Mouse (Mus musculus) hindbrain, embryonic 10.5 days (tissue): ENCODE measurements around the gene Pard3b. TPM values are rescaled to one million over a fixed set of nuclear protein-coding genes. Genes with fewer than 3 reads are reported as not detected.

Source experiments
- DNase-seq: peaks from one replicate; pipeline ENCODE4 v3.0.0-alpha.2; 2017; ENCODE audit warnings: low spot score
- H3K27ac ChIP-seq: fragments of 300-500 bp; sonication (generic); 2 replicates; pipeline ENCODE4 v1.5.1; 2016; ENCODE audit warnings: mild to moderate bottlenecking, moderate library complexity
- H3K27me3 ChIP-seq: fragments of 300-500 bp; sonication (generic); 2 replicates; pipeline ENCODE4 v1.6.1; 2016; ENCODE audit warnings: mild to moderate bottlenecking; ENCODE audit not compliant: poor library complexity, insufficient read depth, severe bottlenecking
- H3K36me3 ChIP-seq: fragments of 300-500 bp; sonication (generic); 2 replicates; pipeline ENCODE4 v1.6.1; 2016; ENCODE audit warnings: mild to moderate bottlenecking, moderate library complexity
- H3K4me1 ChIP-seq: fragments of 300-500 bp; sonication (generic); replicated peaks from 2 replicates; pipeline ENCODE4 v1.6.1; 2016; ENCODE audit warnings: mild to moderate bottlenecking
- H3K4me3 ChIP-seq: fragments of 300-500 bp; sonication (generic); 2 replicates; pipeline ENCODE4 v1.5.1; 2016; ENCODE audit warnings: mild to moderate bottlenecking, moderate library complexity
- H3K9me3 ChIP-seq: fragments of 300-500 bp; sonication (generic); 2 replicates; pipeline ENCODE4 v1.6.1; 2016; ENCODE audit warnings: mild to moderate bottlenecking, moderate library complexity
- WGBS: fragments of 180-500 bp; shearing (Covaris S2); methylation state at CpG from one replicate; pipeline ENCODE4 v1.1.7; 2016; 5-methylcytosine and 5-hydroxymethylcytosine counted together
- polyA plus RNA-seq: library from polyadenylated mRNA; unstranded; fragments of >200 nt; fragmentation: Nextera tagmentation; extraction: Ambion mirVana; gene quantifications from 2 replicates; pipeline ENCODE4 v1.2.1, GENCODE M21; 2016

Gene Pard3b
- polyA plus RNA-seq, 1 experiment from 2014 or later = 12.7 TPM

- H3K9me3 ChIP-seq = no peaks in the 10 kb centered on the region
- DNase-seq = peak; percentile 18
- H3K4me1 ChIP-seq = peaks cover 45% of the 10 kb centered on the region
- no peak overlapping the region for H3K4me3 ChIP-seq
- H3K27ac ChIP-seq = no peak overlapping the region
- 33% methylated on average over 1 of the region's 1 CpGs for whole genome bisulfite sequencing
- peaks cover 38% of the 10 kb centered on the region for H3K27me3 ChIP-seq
- no peaks in the 10 kb centered on the region for H3K36me3 ChIP-seq
Observed at GRCm38 (mm10) chr1:61685921-61686320, 47.3 kb downstream of the Pard3b start.

- no peaks in the 10 kb centered on the region for H3K36me3 ChIP-seq
- H3K27ac ChIP-seq = no peak overlapping the region
- no peaks in the 10 kb centered on the region for H3K9me3 ChIP-seq
- no peak overlapping the region for H3K4me3 ChIP-seq
- WGBS = 64% methylated on average over 3 of the region's 3 CpGs
- H3K4me1 ChIP-seq = peaks cover 42% of the 10 kb centered on the region
- DNase-seq = no peak
- H3K27me3 ChIP-seq = peaks cover 34% of the 10 kb centered on the region
Observed at GRCm38 (mm10) chr1:61688301-61688700, 49.7 kb downstream of the Pard3b start.

GRCm38 (mm10) chr1:61698462-61699218 is 60.0 kb downstream of the Pard3b start:
- DNase-seq = no peak
- 88% methylated on average over 10 of the region's 10 CpGs for WGBS
- Histone ChIP-seq H3K27ac (no peak overlapping the region), H3K4me3 (no peak overlapping the region), H3K36me3 (no peaks in the 10 kb centered on the region), H3K27me3 (no peaks in the 10 kb centered on the region), H3K9me3 (no peaks in the 10 kb centered on the region), H3K4me1 (no peaks in the 10 kb centered on the region; the same call in 1 of the 2 replicates)

- no peak overlapping the region for H3K4me3 ChIP-seq
- no peaks in the 10 kb centered on the region for H3K27me3 ChIP-seq
- H3K27ac ChIP-seq = no peak overlapping the region
- DNase-seq = no peak
- H3K4me1 ChIP-seq = no peaks in the 10 kb centered on the region
- H3K36me3 ChIP-seq = no peaks in the 10 kb centered on the region
- WGBS = 89% methylated on average over 1 of the region's 1 CpGs
- H3K9me3 ChIP-seq = no peaks in the 10 kb centered on the region
Observed at GRCm38 (mm10) chr1:61709812-61710211, 71.2 kb downstream of the Pard3b start.

- H3K27ac ChIP-seq = no peak overlapping the region
- H3K36me3 ChIP-seq = no peaks in the 10 kb centered on the region
- peaks cover 9% of the 10 kb centered on the region; the same call in 1 of the 2 replicates for H3K4me1 ChIP-seq
- no peak for DNase-seq
- H3K4me3 ChIP-seq = no peak overlapping the region
- no peaks in the 10 kb centered on the region for H3K27me3 ChIP-seq
- no peaks in the 10 kb centered on the region for H3K9me3 ChIP-seq
Observed at GRCm38 (mm10) chr1:61711523-61711922, 72.9 kb downstream of the Pard3b start.

- Histone ChIP-seq H3K36me3 (no peaks in the 10 kb centered on the region), H3K4me1 (no peaks in the 10 kb centered on the region), H3K27me3 (no peaks in the 10 kb centered on the region), H3K9me3 (no peaks in the 10 kb centered on the region), H3K27ac (no peak overlapping the region), H3K4me3 (no peak overlapping the region)
- 90% methylated on average over 4 of the region's 4 CpGs for WGBS
- no peak for DNase-seq
Observed at GRCm38 (mm10) chr1:61729654-61730053, 91.0 kb downstream of the Pard3b start.

GRCm38 (mm10) chr1:61736550-61736949 is 97.9 kb downstream of the Pard3b start:
- Histone ChIP-seq H3K9me3 (no peaks in the 10 kb centered on the region), H3K4me1 (no peaks in the 10 kb centered on the region), H3K4me3 (no peak overlapping the region), H3K36me3 (no peaks in the 10 kb centered on the region), H3K27me3 (no peaks in the 10 kb centered on the region), H3K27ac (no peak overlapping the region)
- DNase-seq = no peak
- 89% methylated on average over 1 of the region's 1 CpGs for WGBS

GRCm38 (mm10) chr1:61742831-61743230 is 104.2 kb downstream of the Pard3b start:
- no peak overlapping the region for H3K27ac ChIP-seq
- H3K27me3 ChIP-seq = no peaks in the 10 kb centered on the region
- DNase-seq = no peak
- no peak overlapping the region for H3K4me3 ChIP-seq
- no peaks in the 10 kb centered on the region for H3K9me3 ChIP-seq
- no peaks in the 10 kb centered on the region for H3K36me3 ChIP-seq
- no peaks in the 10 kb centered on the region for H3K4me1 ChIP-seq

GRCm38 (mm10) chr1:61747481-61747880 is 108.9 kb downstream of the Pard3b start:
- H3K4me3 ChIP-seq = no peak overlapping the region
- no peaks in the 10 kb centered on the region for H3K36me3 ChIP-seq
- no peak for DNase-seq
- H3K4me1 ChIP-seq = no peaks in the 10 kb centered on the region
- H3K27ac ChIP-seq = no peak overlapping the region
- H3K27me3 ChIP-seq = no peaks in the 10 kb centered on the region
- H3K9me3 ChIP-seq = no peaks in the 10 kb centered on the region

- 91% methylated on average over 1 of the region's 1 CpGs for WGBS
- H3K4me1 ChIP-seq = no peaks in the 10 kb centered on the region
- no peak overlapping the region for H3K4me3 ChIP-seq
Observed at GRCm38 (mm10) chr1:61751008-61751407, 112.4 kb downstream of the Pard3b start.

GRCm38 (mm10) chr1:61756771-61757170 is 118.1 kb downstream of the Pard3b start:
- Histone ChIP-seq H3K27ac (no peak overlapping the region), H3K36me3 (no peaks in the 10 kb centered on the region), H3K27me3 (no peaks in the 10 kb centered on the region), H3K4me1 (no peaks in the 10 kb centered on the region), H3K4me3 (no peak overlapping the region), H3K9me3 (no peaks in the 10 kb centered on the region)
- WGBS = 90% methylated on average over 1 of the region's 1 CpGs
- no peak for DNase-seq

More at GRCm38 (mm10) chr1:61751008-61751407, 112.4 kb downstream of the Pard3b start:
- Histone ChIP-seq H3K27me3 (no peaks in the 10 kb centered on the region), H3K9me3 (no peaks in the 10 kb centered on the region), H3K36me3 (no peaks in the 10 kb centered on the region), H3K27ac (no peak overlapping the region)
- DNase-seq = no peak

GRCm38 (mm10) chr1:61771213-61771612 is 132.6 kb downstream of the Pard3b start:
- Histone ChIP-seq H3K4me1 (no peaks in the 10 kb centered on the region), H3K27ac (no peak overlapping the region), H3K36me3 (no peaks in the 10 kb centered on the region), H3K4me3 (no peak overlapping the region), H3K27me3 (no peaks in the 10 kb centered on the region), H3K9me3 (no peaks in the 10 kb centered on the region)
- DNase-seq = peak; percentile 72

- Histone ChIP-seq H3K4me1 (no peaks in the 10 kb centered on the region), H3K27me3 (no peaks in the 10 kb centered on the region), H3K27ac (no peak overlapping the region), H3K4me3 (no peak overlapping the region), H3K9me3 (no peaks in the 10 kb centered on the region), H3K36me3 (no peaks in the 10 kb centered on the region)
- no peak for DNase-seq
Observed at GRCm38 (mm10) chr1:61778731-61779130, 140.1 kb downstream of the Pard3b start.

- Histone ChIP-seq H3K9me3 (no peaks in the 10 kb centered on the region), H3K36me3 (no peaks in the 10 kb centered on the region), H3K4me1 (no peaks in the 10 kb centered on the region), H3K27me3 (no peaks in the 10 kb centered on the region), H3K27ac (no peak overlapping the region), H3K4me3 (no peak overlapping the region)
- WGBS = 91% methylated on average over 5 of the region's 5 CpGs
- no peak for DNase-seq
Observed at GRCm38 (mm10) chr1:61779906-61780305, 141.3 kb downstream of the Pard3b start.
